Mouse (Mus musculus) heart, postnatal 0 days (tissue): Measurements from ENCODE around the gene Lypd4. TPM values are rescaled to one million over a fixed set of nuclear protein-coding genes. Genes with fewer than 3 reads are reported as not detected.
"Not testable (repeated sequence)": the region's sequence is repeated elsewhere in the genome, so short reads cannot be mapped to it uniquely, and the experiment has no call there.

ENCODE experiments used
- ATAC-seq: fragments of 200-750 bp; cut with Nextera tagmentation; 2 replicates; pipeline ENCODE4 v1.8.0; 2017; ENCODE audit warnings: low read depth, moderate number of reproducible peaks, moderate library complexity; ENCODE audit not compliant: insufficient read depth
- DNase-seq: peaks from one replicate; pipeline ENCODE4 v3.0.0-alpha.2; 2016; ENCODE audit warnings: low spot score
- H3K27ac ChIP-seq: fragments of 300-500 bp; sonication (generic); 2 replicates; pipeline ENCODE4 v1.5.1; 2014; ENCODE audit warnings: low read depth, mild to moderate bottlenecking
- H3K27me3 ChIP-seq: fragments of 300-500 bp; sonication (generic); 2 replicates; pipeline ENCODE4 v1.6.1; 2014; ENCODE audit warnings: low read length, mixed read lengths; ENCODE audit not compliant: control insufficient read depth, insufficient read depth
- H3K36me3 ChIP-seq: fragments of 300-500 bp; sonication (generic); replicated peaks from 2 replicates; pipeline ENCODE4 v1.6.1; 2014; ENCODE audit warnings: low read length, mixed read lengths; ENCODE audit not compliant: control insufficient read depth, insufficient read depth
- H3K4me1 ChIP-seq: fragments of 300-500 bp; sonication (generic); 2 replicates; pipeline ENCODE4 v1.6.1; 2014; ENCODE audit warnings: antibody characterized with exemption; ENCODE audit not compliant: control insufficient read depth, insufficient read depth
- H3K4me2 ChIP-seq: fragments of 300-500 bp; sonication (generic); 2 replicates; pipeline ENCODE4 v1.6.1; 2014; ENCODE audit warnings: low read depth, mild to moderate bottlenecking, low read length, moderate library complexity
- H3K4me3 ChIP-seq: fragments of 300-500 bp; sonication (generic); 2 replicates; pipeline ENCODE4 v1.5.1; 2014; ENCODE audit warnings: low read depth, low read length
- H3K9ac ChIP-seq: fragments of 300-500 bp; sonication (generic); replicated peaks from 2 replicates; pipeline ENCODE4 v1.6.1; 2014; ENCODE audit warnings: low read depth, low read length, mixed read lengths
- H3K9me3 ChIP-seq: fragments of 300-500 bp; sonication (generic); replicated peaks from 2 replicates; pipeline ENCODE4 v1.6.1; 2016; ENCODE audit warnings: low read length; ENCODE audit not compliant: control insufficient read depth
- CTCF ChIP-seq: IDR thresholded peaks from 2 replicates; pipeline ENCODE4 v1.5.1; 2016; ENCODE audit warnings: antibody characterized with exemption, control low read depth, low read depth
- EP300 ChIP-seq: IDR thresholded peaks from 2 replicates; pipeline ENCODE4 v1.6.1; 2016; ENCODE audit warnings: antibody characterized with exemption, low read depth
- WGBS: fragments of 180-500 bp; shearing (Covaris S2); extraction: QIAGEN DNeasy Blood & Tissue Kit; methylation state at CpG from one replicate; pipeline ENCODE4 v1.1.7; 2014; 5-methylcytosine and 5-hydroxymethylcytosine counted together
- polyA plus RNA-seq: library from polyadenylated mRNA; unstranded; fragments of >200 nt; fragmentation: Nextera tagmentation; extraction: Ambion mirVana; gene quantifications from 2 replicates; pipeline ENCODE4 v1.2.1, GENCODE M21; 2015
- total RNA-seq: library from RNA; depleted of rRNA; stranded (reverse); fragments of >200 nt; gene quantifications from 2 replicates; pipeline ENCODE4 v1.2.3, GENCODE M21; 2014; ENCODE audit warnings: low replicate concordance

Lypd4 gene
- total and polyA plus RNA-seq, 2 experiments from 2014 or later, result not detected

DNA sequence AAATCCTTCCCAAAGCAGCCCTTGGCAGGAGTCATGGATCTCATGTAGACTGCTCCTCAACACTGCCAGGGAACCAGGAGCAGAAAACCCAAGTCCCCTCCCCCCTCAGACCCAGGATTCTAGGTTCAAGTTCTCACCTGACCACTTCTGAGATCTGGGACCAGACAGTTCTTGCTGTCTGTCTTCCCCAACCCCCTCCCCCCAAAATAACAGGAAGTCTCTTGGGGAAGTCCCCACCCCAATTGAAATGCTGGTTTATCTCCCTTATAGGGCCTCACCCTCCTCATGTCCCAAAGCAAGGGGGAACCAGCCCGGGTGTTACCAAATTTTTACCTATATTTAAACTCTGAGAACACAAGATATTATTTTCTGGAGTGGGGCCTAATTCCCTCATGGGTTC lies 32.1 kb upstream of the Lypd4 start:
- Histone ChIP-seq H3K4me2 (peak overlapping the region; percentile 84; the same call in 1 of the 2 replicates), H3K4me1 (peaks cover 11% of the 10 kb centered on the region; the same call in 1 of the 2 replicates), H3K9me3 (no peaks in the 10 kb centered on the region), H3K36me3 (no peaks in the 10 kb centered on the region), H3K9ac (no peak overlapping the region), H3K27me3 (no peaks in the 10 kb centered on the region), H3K4me3 (no peak overlapping the region), H3K27ac (peak overlapping the region; percentile 84)
- DNase-seq, result no peak
- no peak for TF ChIP-seq EP300
- no peak for ATAC-seq
- 20% methylated on average over 1 of the region's 1 CpGs for WGBS

DNA sequence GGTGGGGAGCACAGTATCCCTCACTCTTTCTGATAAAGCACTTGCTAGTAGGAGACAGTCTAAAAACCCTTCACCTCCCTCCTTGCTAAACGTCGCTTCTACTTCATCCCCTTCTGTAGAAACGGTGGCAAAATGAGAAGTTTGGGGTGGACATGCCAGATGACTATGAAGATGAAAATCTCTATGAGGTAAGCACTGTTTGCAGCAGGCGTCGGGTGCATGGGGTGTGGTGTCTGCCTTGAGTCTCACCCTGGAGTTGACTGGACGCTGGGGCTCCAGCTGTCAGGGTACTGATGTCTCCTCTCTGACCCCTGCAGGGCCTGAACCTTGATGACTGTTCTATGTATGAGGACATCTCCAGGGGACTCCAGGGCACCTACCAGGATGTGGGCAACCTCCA lies 31.4 kb upstream of the Lypd4 start:
- Histone ChIP-seq H3K9ac (no peak overlapping the region), H3K27me3 (no peaks in the 10 kb centered on the region), H3K4me1 (peaks cover 11% of the 10 kb centered on the region; the same call in 1 of the 2 replicates), H3K4me2 (no peak overlapping the region), H3K36me3 (no peaks in the 10 kb centered on the region), H3K4me3 (no peak overlapping the region), H3K9me3 (no peaks in the 10 kb centered on the region), H3K27ac (no peak overlapping the region)
- DNase-seq, result no peak
- ATAC-seq, result no peak
- 58% methylated on average over 6 of the region's 6 CpGs for WGBS
- TF ChIP-seq CTCF, result no peak
- no peak for TF ChIP-seq EP300

DNA sequence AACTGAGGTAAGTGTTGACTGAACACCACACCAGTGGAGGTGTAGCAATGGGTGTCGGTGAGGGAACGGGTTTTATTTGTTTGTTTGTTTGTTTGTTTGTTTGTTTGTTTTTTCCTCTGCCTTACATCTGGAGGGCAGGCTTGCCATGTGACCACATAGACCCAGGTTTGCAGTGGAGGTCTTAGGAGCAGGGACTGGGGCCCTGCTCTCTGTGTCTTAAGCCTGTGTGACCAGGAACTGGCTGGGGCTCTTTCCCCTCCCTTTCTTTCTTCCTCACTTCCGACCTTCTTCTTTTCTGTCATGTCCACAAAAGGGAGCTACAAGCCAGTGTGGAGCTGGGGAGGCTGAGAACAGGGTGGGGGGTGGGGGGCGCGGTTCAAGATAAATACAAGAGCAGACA lies 28.2 kb upstream of the Lypd4 start:
- DNase-seq (no peak), ATAC-seq (no peak)
- Histone ChIP-seq H3K27ac (no peak overlapping the region), H3K27me3 (no peaks in the 10 kb centered on the region), H3K9me3 (no peaks in the 10 kb centered on the region), H3K4me2 (no peak overlapping the region), H3K9ac (no peak overlapping the region), H3K4me3 (no peak overlapping the region), H3K4me1 (0 out of 2 replicates have a peak, but pooled peaks cover 9% of the 10 kb centered on the region), H3K36me3 (no peaks in the 10 kb centered on the region)
- 73% methylated on average over 5 of the region's 5 CpGs for WGBS
- TF ChIP-seq EP300, result no peak
- TF ChIP-seq CTCF, result no peak

DNA sequence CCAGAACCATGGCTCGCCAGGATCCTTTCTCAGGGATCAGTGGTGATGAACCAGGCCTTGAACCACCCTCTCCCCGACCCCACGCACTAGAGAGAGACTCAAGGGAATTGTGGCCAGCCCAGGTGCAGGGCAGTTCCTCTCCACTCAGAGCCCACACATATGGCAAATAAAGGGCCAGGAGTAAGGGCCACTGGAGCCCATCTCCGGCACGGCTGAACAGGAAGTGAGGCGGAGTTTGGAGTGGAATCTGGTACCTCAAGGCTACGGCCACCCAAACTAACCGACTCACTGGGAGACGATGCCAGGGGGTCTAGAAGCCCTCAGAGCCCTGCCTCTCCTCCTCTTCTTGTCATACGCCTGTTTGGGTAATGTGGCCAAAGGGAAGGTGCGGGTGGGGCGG lies 27.5 kb upstream of the Lypd4 start, which contains the start of gene Cd79a:
Gene Cd79a (plus strand): TSS at position 158 of the 400 bp plus-strand sequence.
- Histone ChIP-seq H3K4me2 (no peak within 1 kb of the TSS), H3K9ac (no peak within 1 kb of the TSS), H3K4me3 (no peak within 1 kb of the TSS), H3K4me1 (0 out of 2 replicates have a peak, but pooled peaks cover 5% of the 10 kb centered on the region), H3K9me3 (no peaks in the 10 kb centered on the region), H3K36me3 (no peaks in the 10 kb centered on the region), H3K27me3 (no peaks in the 10 kb centered on the region), H3K27ac (no peak within 1 kb of the TSS)
- WGBS, result 69% methylated on average over 12 of the region's 12 CpGs
- no peak for ATAC-seq
- no peak for DNase-seq
- TF ChIP-seq EP300 (no peak), CTCF (no peak)

DNA sequence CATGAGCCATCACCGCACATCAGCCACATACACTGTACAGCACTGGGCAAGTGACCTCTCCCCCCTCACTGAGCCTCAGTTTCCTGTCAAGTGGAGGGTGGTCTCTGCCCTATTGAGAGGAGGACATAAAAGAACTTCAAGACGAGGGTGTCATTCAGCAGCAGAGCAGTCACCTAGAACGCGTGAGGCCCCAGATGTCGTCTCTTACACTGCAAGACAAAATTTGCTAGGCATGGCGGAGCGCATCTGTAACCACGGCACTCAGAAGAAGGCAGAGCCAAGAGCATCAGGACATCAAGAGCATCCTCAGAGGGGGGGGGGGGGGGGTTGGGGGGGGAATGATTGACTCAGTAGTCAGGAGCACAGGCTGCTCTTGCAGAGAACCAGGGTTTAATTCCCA lies 26.5 kb upstream of the Lypd4 start:
- TF ChIP-seq CTCF (no peak), EP300 (no peak)

DNA sequence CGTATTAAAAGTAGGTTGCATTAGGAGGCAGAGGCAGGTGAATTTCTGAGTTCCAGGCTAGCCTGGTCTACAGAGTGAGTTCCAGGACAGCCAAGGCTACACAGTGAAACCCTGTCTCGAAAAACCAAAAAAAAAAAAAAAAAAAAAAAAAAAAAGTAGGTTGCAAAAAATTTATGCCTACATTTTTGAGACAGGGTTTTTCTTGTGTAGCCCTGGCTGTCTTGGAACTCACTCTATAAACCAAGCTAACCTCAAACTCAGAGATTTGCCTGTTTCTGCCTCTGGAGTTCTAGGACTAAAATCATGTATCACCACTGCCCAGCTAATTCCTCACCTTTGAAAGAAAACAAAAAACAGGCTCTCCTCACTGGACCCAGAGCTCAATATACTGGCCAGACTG lies 26.0 kb upstream of the Lypd4 start:
- ATAC-seq, H3K4me3 ChIP-seq, H3K4me1 ChIP-seq, H3K36me3 ChIP-seq, H3K27ac ChIP-seq, H3K9ac ChIP-seq, H3K9me3 ChIP-seq, H3K4me2 ChIP-seq, H3K27me3 ChIP-seq, DNase-seq: not testable (repeated sequence)
- 78% methylated on average over 2 of the region's 2 CpGs for WGBS

More for the DNA sequence above, 26.5 kb upstream of the Lypd4 start:
- DNase-seq (no peak), ATAC-seq (no peak)
- Histone ChIP-seq H3K36me3 (no peaks in the 10 kb centered on the region), H3K27me3 (no peaks in the 10 kb centered on the region), H3K4me3 (no peak overlapping the region), H3K27ac (no peak overlapping the region), H3K4me1 (no peaks in the 10 kb centered on the region), H3K9me3 (no peaks in the 10 kb centered on the region), H3K4me2 (no peak overlapping the region), H3K9ac (no peak overlapping the region)
- 86% methylated on average over 8 of the region's 8 CpGs for WGBS
